Comparison of ENCODE assay signal across 25 mouse cellular contexts in genomic region chr2:111422931-111423330, GRCm38 (mm10). TPM values are rescaled to one million over a fixed set of nuclear protein-coding genes. Genes with fewer than 3 reads are reported as not detected.
"Had no signal": no experiment of that assay in that cellular context is flagged by ENCODE, and none has a peak within 500 bp of the region (broad histone marks: within the 10 kb centered on the region; RNA-seq: fewer than 3 reads in every experiment).

Gene Olfr1286, minus strand, starts transcription at chr2:111423115.

- H3K4me2 ChIP-seq: lung, embryonic 14.5 days; midbrain, embryonic 11.5 days; midbrain, embryonic 15.5 days; neural tube, embryonic 13.5 days; neural tube, embryonic 15.5 days had no signal

- H3K36me3 ChIP-seq: midbrain, embryonic 15.5 days; neural tube, embryonic 13.5 days; neural tube, embryonic 15.5 days had no signal

- H3K9me3 ChIP-seq: midbrain, embryonic 15.5 days; neural tube, embryonic 13.5 days; neural tube, embryonic 15.5 days had no signal

- H3K9ac ChIP-seq: liver, embryonic 14.5 days; lung, embryonic 14.5 days; midbrain, embryonic 15.5 days; neural tube, embryonic 13.5 days; neural tube, embryonic 15.5 days had no signal

- H3K4me1 ChIP-seq: midbrain, embryonic 15.5 days; neural tube, embryonic 13.5 days; neural tube, embryonic 15.5 days had no signal

- DNase-seq: lung, adult 18-20 months; lung, embryonic 14.5 days; lung, postnatal 10 days; lung, postnatal 4 days; right cerebral cortex, adult 18-20 months; right cerebral cortex, postnatal 25 days; right cerebral cortex, postnatal 4 days; spleen, adult 18-20 months; thymus, adult 18-20 months; thymus, postnatal 14 days; thymus, postnatal 36 days had no signal

- H3K4me3 ChIP-seq: midbrain, embryonic 15.5 days; myocyte; neural tube, embryonic 13.5 days; neural tube, embryonic 15.5 days had no signal

- H3K27me3 ChIP-seq: midbrain, embryonic 15.5 days; neural tube, embryonic 13.5 days; neural tube, embryonic 15.5 days had no signal

- H3K27ac ChIP-seq: liver, embryonic 14.5 days; midbrain, embryonic 15.5 days; neural tube, embryonic 13.5 days; neural tube, embryonic 15.5 days had no signal

- ATAC-seq: midbrain, embryonic 15.5 days had no signal

RNA-seq across cellular contexts. Expression of gene Olfr1286, which starts in this region (rescaled TPM):
- total RNA-seq: megakaryocyte-erythroid progenitor cell, adult 5-6 weeks had no signal
- polyA plus RNA-seq: liver, embryonic 14.5 days; liver, embryonic 16.5 days; lung, embryonic 14.5 days; lung, embryonic 16.5 days; midbrain, embryonic 11.5 days; midbrain, embryonic 15.5 days; myocyte; neural tube, embryonic 11.5 days; neural tube, embryonic 13.5 days; neural tube, embryonic 15.5 days; small intestine, adult 2 months; stomach, embryonic 14.5 days; stomach, embryonic 16.5 days; thymus, postnatal 0 days had no signal
